Mouse (Mus musculus) monocyte, adult 2 months (primary cell): ENCODE results near the gene Agtpbp1.
"Not testable (repeated sequence)": the region's sequence is repeated elsewhere in the genome, so short reads cannot be mapped to it uniquely, and the experiment has no call there.

ENCODE experiments used
- DNase-seq, 2 experiments: peaks; one replicate each; pipeline ENCODE4 v3.0.0; 2022; ENCODE audit warnings: low spot score in 2 of 2, low read depth in 1 of 2

Agtpbp1 gene

GRCm38 (mm10) chr13:59487287-59487686 is 97.7 kb downstream of the Agtpbp1 start:
- no peak for DNase-seq

- no peak for DNase-seq
Measured at GRCm38 (mm10) chr13:59486243-59486642, 98.8 kb downstream of the Agtpbp1 start.

DNA sequence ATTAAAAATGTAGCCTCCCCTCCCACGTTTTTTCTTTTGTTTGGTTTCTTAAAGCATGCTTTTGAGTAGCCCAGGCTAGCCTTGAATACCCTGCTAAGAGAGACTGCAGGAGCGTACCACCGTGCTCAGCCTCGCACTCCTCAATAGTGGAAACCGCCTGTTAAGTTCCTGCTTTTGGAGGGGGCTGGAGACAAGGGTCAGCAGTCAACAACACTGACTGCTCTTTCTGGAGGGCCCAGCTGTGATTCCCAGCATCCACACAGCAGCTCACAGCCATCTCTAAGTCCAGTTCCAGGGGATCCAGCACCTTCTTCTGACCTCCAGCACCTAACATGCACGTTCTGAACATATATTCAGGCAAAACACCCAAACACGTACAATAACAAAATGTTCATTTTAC is 99.6 kb downstream of the Agtpbp1 start:
- no peak for DNase-seq

DNA sequence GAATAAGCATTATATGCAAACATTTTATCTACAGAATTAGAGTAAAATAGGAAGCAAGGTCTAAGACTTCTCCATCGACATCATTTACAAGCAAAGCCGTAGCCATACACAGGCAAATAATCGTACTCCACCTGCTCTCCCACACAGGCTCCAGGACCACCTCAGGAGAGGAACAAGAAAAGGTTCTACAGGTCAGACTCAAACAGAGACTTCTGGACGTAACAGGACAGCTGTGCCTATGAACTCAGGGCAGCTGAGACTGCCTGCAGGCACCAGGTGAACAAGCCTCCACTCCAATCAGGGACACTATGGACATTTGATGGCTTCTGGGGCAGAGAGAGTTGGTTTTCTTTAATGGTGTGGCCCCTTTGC is 103.6 kb downstream of the Agtpbp1 start:
- DNase-seq: no peak

DNA sequence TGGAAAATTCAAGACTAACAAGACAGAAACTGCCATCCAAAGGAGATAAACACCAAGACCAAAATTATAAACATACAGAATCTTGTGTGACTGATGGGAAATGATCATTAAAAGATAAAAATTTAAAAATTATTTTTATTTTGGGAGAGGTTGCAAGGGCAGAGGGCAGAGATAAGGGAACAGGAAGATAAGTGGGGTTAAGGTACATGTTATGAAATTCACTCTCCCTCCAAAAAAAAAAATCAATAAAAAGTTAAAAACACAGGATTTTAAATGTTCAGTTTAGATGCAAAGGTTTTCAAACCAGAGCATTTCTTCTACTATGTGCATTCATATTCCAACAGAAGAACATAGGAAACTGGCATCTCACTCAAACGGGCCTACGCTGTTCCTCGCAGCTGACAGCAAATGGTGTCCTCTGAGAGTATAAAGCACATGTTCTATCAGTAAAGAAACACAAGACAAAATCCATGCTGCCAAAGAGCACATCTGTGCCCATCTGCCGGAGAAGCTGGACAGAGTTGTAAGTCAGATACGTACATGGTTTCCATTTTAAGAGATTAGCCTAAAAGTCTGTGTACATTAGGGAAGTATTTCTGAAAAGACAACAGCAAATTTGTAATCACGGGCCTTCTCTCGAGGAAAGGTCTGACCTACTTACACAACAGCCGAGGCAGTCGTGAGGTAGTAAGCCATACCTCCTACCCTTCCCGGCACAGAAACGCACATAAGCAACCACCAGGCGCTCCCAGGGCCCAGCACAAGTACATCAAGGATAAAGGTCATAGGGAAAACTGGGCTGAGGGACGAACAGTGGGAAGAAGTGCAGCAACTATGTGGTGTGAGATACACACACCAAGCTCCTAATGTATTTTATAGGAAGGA is 104.2 kb downstream of the Agtpbp1 start:
- no peak for DNase-seq

DNA sequence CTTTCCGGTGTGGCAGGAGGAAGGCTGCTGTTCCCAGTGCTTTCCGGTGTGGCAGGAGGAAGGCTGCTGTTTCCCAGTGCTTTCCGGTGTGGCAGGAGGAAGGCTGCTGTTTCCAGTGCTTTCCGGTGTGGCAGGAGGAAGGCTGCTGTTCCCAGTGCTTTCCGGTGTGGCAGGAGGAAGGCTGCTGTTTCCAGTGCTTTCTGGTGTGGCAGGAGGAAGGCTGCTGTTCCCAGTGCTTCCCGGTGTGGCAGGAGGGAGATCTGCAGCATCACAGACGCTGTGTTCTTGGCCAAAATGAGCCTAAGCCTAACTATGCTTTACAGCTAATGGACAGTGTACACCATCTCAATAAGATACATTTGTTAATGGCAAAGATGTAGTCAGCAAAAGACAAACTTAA is 107.1 kb downstream of the Agtpbp1 start:
- DNase-seq: not testable (repeated sequence)

- DNase-seq: no peak
Measured at GRCm38 (mm10) chr13:59477451-59477850, 107.6 kb downstream of the Agtpbp1 start.

GRCm38 (mm10) chr13:59474973-59475372 is 110.1 kb downstream of the Agtpbp1 start:
- DNase-seq: no peak

DNA sequence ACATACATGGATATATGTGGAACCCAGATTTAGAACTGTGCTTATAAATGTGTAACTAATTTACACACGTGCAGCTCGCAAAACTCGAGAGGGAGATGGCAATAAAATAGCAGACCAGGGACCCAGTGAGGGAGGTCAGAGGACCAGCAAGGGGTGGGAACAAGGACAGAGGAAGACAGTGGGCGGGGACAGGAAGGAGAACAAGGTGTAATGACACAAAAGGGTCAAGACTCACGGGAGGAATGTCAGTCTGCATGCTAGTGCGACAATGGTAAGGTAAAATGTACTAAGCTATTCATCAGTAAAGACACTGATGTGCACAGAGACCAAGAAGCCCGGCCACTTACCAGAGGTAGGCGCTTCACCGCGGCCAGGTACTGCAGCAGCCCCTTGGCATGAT is 111.7 kb downstream of the Agtpbp1 start:
- no peak for DNase-seq

DNA sequence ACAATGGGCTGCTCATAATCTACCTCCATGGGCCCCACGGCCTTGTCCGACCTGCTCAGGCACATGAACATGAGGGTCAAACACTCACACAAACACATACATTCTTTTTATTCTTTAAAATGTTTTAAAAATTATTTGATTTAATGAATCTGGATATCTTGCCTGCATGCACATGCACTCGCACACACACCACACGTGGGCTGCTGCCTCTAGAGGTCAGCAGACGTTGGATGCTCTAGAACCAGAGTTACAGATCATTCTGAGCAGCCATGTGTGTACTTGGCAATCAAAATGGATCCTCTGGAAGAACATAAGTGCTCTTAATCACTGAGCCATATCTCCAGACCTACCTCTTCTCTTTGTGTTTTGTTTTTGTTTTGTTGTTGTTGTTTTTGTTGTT is 112.8 kb downstream of the Agtpbp1 start:
- no peak for DNase-seq

DNA sequence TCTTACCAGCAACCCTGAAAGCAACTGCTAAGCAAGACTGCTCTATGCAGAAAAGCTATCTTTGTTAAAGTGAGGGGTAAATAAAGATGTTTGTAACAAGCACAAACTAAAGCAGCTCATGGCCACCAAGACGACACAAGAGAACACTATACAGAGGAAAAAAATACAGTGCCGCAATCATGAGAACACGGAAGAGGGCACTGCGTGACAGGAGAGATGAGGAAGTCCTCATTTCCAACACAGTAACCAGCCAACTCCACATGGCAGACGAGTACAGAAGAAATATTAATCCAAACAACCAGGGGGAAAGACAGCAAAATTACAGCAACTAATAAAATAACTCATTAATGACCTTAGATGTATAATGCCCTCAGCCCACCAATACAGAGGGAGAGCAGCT is 115.3 kb downstream of the Agtpbp1 start:
- DNase-seq: no peak

GRCm38 (mm10) chr13:59468181-59468802 is 116.7 kb downstream of the Agtpbp1 start:
- no peak for DNase-seq

DNA sequence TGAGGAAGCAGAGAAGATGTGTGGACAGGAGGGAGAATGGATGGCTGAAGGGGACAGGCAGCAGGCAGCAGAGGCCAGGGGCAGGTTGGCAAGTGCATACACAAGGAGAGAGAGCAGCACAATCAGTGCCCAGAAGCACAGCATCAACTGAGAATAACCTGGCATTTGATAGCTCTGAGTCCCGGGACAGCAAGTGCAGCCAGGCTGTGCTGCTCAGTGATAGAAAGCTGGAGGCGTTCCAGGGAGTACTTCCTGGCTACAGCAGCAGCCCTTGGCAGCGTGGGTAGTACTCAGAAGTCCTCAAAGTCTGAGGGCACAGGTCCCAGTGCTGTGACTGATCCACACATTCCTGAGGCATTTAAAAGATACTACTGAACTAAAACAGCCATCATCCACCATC is 117.4 kb downstream of the Agtpbp1 start:
- no peak for DNase-seq

- no peak for DNase-seq
Measured at GRCm38 (mm10) chr13:59460958-59461357, 124.1 kb downstream of the Agtpbp1 start.

DNA sequence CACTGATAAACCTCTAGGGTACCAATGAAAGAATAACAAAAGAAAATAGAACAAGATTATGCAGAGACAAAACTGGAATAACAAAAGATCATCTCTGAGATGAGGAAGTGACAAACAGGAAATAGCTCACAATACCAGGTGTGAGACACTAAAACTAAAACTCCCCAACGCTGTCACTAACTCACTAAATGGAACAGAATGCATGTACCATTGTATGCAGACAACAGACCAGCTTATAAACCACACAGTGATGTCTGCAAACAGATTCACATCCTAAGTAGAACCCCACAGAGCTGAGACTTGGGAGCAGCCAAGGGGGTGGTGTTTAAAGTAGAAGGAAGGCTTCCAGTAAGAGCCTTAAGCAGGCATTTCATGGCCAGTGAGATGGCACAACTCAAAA is 128.8 kb downstream of the Agtpbp1 start:
- no peak for DNase-seq

- no peak for DNase-seq
Measured at GRCm38 (mm10) chr13:59454001-59454785, 130.8 kb downstream of the Agtpbp1 start.

DNA sequence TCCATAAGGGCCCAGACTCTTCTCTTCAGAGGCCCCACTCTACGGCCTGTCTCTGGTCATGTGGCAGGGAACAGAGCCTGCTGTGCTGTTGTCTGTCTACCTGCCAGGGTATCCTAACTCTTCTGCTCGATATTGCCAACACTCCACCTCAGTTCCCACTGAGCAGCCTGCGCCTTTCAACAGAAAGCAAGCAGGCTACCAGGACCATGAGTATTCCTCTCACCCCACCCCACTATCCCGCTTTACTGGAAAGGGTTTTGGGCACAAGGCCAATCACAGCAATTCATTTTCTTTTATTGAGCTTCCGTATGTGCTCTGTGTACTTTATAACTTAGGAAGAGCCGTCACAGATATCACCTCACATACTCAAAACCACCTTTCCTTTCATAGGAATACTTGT is 131.4 kb downstream of the Agtpbp1 start:
- DNase-seq: no peak

- DNase-seq: no peak
Measured at GRCm38 (mm10) chr13:59453045-59453444, 132.0 kb downstream of the Agtpbp1 start.

- no peak for DNase-seq
Measured at GRCm38 (mm10) chr13:59450840-59451239, 134.2 kb downstream of the Agtpbp1 start.

GRCm38 (mm10) chr13:59447130-59447529 is 137.9 kb downstream of the Agtpbp1 start:
- DNase-seq: no peak

- DNase-seq: no peak
Measured at GRCm38 (mm10) chr13:59445179-59445578, 139.8 kb downstream of the Agtpbp1 start.

DNA sequence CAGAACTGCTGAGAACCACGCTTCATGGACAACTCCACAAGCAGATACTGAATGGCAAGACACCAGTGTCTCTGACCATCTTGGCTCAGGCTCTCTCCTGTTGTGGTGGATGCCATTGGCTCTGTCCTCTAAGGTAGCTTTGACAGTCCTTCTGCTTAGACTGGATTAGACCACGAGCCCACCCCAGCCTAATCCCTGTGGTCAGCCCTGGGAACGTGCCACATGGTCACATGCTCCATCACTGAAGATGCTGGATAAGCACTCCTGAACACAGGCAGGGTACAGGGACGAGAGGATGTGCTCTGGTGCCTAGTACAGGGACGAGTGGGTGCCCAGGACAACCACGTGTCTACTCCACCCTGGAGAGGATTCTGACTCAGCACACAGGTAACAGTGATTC is 140.7 kb downstream of the Agtpbp1 start:
- no peak for DNase-seq
